ENCODE assay signal across 8 mouse cellular contexts in genomic region chr10:81412586-81413309, GRCm38 (mm10). TPM values are rescaled to one million over a fixed set of nuclear protein-coding genes. Genes with fewer than 3 reads are reported as not detected.
DNase-seq lines count a peak whose midpoint lies in the region; ATAC-seq and TF ChIP-seq lines count a peak whose summit lies in the region.

No protein-coding gene starts in this region.

- ATAC-seq in kidney, postnatal 0 days (replicated peaks; ENCODE audit: low FRiP score, low read depth): no peak
- ATAC-seq in activated CD4-positive, CD25-positive, alpha-beta regulatory T cell, adult 4 months: no peak

- peak overlapping the region; percentile 18 for H3K9ac ChIP-seq in kidney, postnatal 0 days (ENCODE audit: low read depth, low read length)

- no peak overlapping the region for H3K4me2 ChIP-seq in kidney, postnatal 0 days (ENCODE audit: low read length)

- H3K4me3 ChIP-seq in kidney, postnatal 0 days (replicated peaks; ENCODE audit: low read depth, low read length): no peak overlapping the region
- no peak overlapping the region for H3K4me3 ChIP-seq in small intestine, adult 2 months (ENCODE audit: low read depth, low read length)

- peak overlapping the region; percentile 75 for H3K27ac ChIP-seq in kidney, postnatal 0 days
- peak overlapping the region; percentile 78 for H3K27ac ChIP-seq in small intestine, adult 2 months (ENCODE audit: insufficient read depth, low read depth, low read length)

- H3K27me3 ChIP-seq in kidney, postnatal 0 days (ENCODE audit: insufficient read depth, low read length): no peaks in the 10 kb centered on the region
- H3K27me3 ChIP-seq in small intestine, adult 2 months (ENCODE audit: control insufficient read depth, insufficient read depth, low read length): no peaks in the 10 kb centered on the region

- WGBS in kidney, postnatal 0 days: 80% methylated on average over 16 of the region's 16 CpGs
- 71% methylated on average over 16 of the region's 16 CpGs for WGBS in small intestine, adult 2 months

- H3K4me1 ChIP-seq in kidney, postnatal 0 days (replicated peaks; ENCODE audit: insufficient read depth, low read length): peaks cover 71% of the 10 kb centered on the region
- H3K4me1 ChIP-seq in small intestine, adult 2 months (ENCODE audit: control insufficient read depth, insufficient read depth, insufficient read length, low read length): peaks cover 83% of the 10 kb centered on the region

- TF ChIP-seq CTCF in kidney, postnatal 0 days (IDR thresholded peaks at IDR 0.05; ENCODE audit: low read depth): no peak
- TF ChIP-seq CTCF in small intestine, adult 2 months (IDR thresholded peaks at IDR 0.05; ENCODE audit: extremely low read depth, insufficient read length, insufficient replicate concordance, low read depth, low read length): no peak

- TF ChIP-seq POLR2A in small intestine, adult 2 months (IDR thresholded peaks at IDR 0.05; ENCODE audit: low read depth, low read length): no peak

- peak; percentile 9 for DNase-seq in embryo, embryonic 10.5 days (ENCODE audit: low spot score)
- no peak for DNase-seq in embryo, embryonic 10 days (ENCODE audit: low spot score)
- peak; percentile 65 for DNase-seq in lung, postnatal 10 days
- DNase-seq in lung, postnatal 25 days (ENCODE audit: low spot score): no peak
- no peak for DNase-seq in kidney, postnatal 0 days (ENCODE audit: low spot score)
- no peak for DNase-seq in layer of hippocampus, adult 9-10 months (ENCODE audit: low spot score)

- H3K9me3 ChIP-seq in kidney, postnatal 0 days (replicated peaks; ENCODE audit: low read length): no peaks in the 10 kb centered on the region

- H3K36me3 ChIP-seq in kidney, postnatal 0 days (ENCODE audit: insufficient read depth, low read length): peaks cover 4% of the 10 kb centered on the region; the same call in 1 of the 2 replicates
- H3K36me3 ChIP-seq in small intestine, adult 2 months (ENCODE audit: control insufficient read depth, insufficient read depth, low read length): no peaks in the 10 kb centered on the region

RNA-seq across cellular contexts. Expression of gene Smim24, which starts 19.9 kb away (rescaled TPM):
- 62.4 and 68.6 TPM in 2 replicates for polyA plus RNA-seq in kidney, postnatal 0 days (2015; fragmentation: Nextera tagmentation; extraction: Ambion mirVana)
- 2,702 and 6,898 TPM in 2 replicates for polyA plus RNA-seq in small intestine, adult 2 months (2012; rRNA removed)
- 10 to 100 TPM in 1 of 2 experiments, 1 to 10 TPM in 1; 7.3 to 13.3 TPM for polyA plus RNA-seq in activated CD4-positive, CD25-positive, alpha-beta regulatory T cell, adult 4 months (2017; shearing (Covaris generic))

RNA-seq across cellular contexts. Expression of gene Gm48552, which starts 23.9 kb away (rescaled TPM):
- polyA plus RNA-seq in kidney, postnatal 0 days (2015; fragmentation: Nextera tagmentation; extraction: Ambion mirVana): 0.82 and 1.9 TPM in 2 replicates
- polyA plus RNA-seq in small intestine, adult 2 months (2012; rRNA removed): 2.9 and 5.0 TPM in 2 replicates
- 1 to 10 TPM in 1 of 2 experiments, not detected in 1; 1.4 TPM for polyA plus RNA-seq in activated CD4-positive, CD25-positive, alpha-beta regulatory T cell, adult 4 months (2017; shearing (Covaris generic))

RNA-seq across cellular contexts. Expression of gene Gm48551, which starts 28.5 kb away (rescaled TPM):
- 1.9 and 2.1 TPM in 2 replicates for polyA plus RNA-seq in kidney, postnatal 0 days (2015; fragmentation: Nextera tagmentation; extraction: Ambion mirVana)
- 1.8 and 4.8 TPM in 2 replicates for polyA plus RNA-seq in small intestine, adult 2 months (2012; rRNA removed)
- 1 to 10 TPM; 1.1 to 1.2 TPM for polyA plus RNA-seq in activated CD4-positive, CD25-positive, alpha-beta regulatory T cell, adult 4 months (2017; shearing (Covaris generic))

RNA-seq across cellular contexts. Expression of gene Dohh, which starts 28.5 kb away (rescaled TPM):
- 74.3 and 80.6 TPM in 2 replicates for polyA plus RNA-seq in kidney, postnatal 0 days (2015; fragmentation: Nextera tagmentation; extraction: Ambion mirVana)
- polyA plus RNA-seq in small intestine, adult 2 months (2012; rRNA removed): 86.8 and 113 TPM in 2 replicates
- 10 to 100 TPM; 12.7 to 13.7 TPM for polyA plus RNA-seq in activated CD4-positive, CD25-positive, alpha-beta regulatory T cell, adult 4 months (2017; shearing (Covaris generic))

RNA-seq across cellular contexts. Expression of gene Fzr1, which starts 34.4 kb away (rescaled TPM):
- polyA plus RNA-seq in kidney, postnatal 0 days (2015; fragmentation: Nextera tagmentation; extraction: Ambion mirVana): 67.5 and 70.6 TPM in 2 replicates
- polyA plus RNA-seq in small intestine, adult 2 months (2012; rRNA removed): 70.5 and 132 TPM in 2 replicates
- 10 to 100 TPM; 19.3 to 20.1 TPM for polyA plus RNA-seq in activated CD4-positive, CD25-positive, alpha-beta regulatory T cell, adult 4 months (2017; shearing (Covaris generic))

Comparison
In these comparisons a context has a peak if more than half of its experiments do, and no peak if none do; other contexts are left out.
1. DNase-seq: peak in embryo, embryonic 10.5 days (single experiment) and lung, postnatal 10 days (single experiment); none in embryo, embryonic 10 days (single experiment), lung, postnatal 25 days (single experiment), kidney, postnatal 0 days (single experiment) and layer of hippocampus, adult 9-10 months (single experiment).
2. RNA of gene Smim24, which starts 19.9 kb away (polyA plus RNA-seq): 2,702 to 6,898 TPM in small intestine, adult 2 months; 62.4 to 68.6 TPM in kidney, postnatal 0 days and 7.3 to 13.3 TPM in activated CD4-positive, CD25-positive, alpha-beta regulatory T cell, adult 4 months; every median in the first group is over 10 times any median in the second.